Comparison of ENCODE assay signal across 11 mouse cellular contexts in genomic region chr13:20116868-20117510, GRCm38 (mm10). TPM values are rescaled to one million over a fixed set of nuclear protein-coding genes. Genes with fewer than 3 reads are reported as not detected.
DNase-seq lines count a peak whose midpoint lies in the region; ATAC-seq and TF ChIP-seq lines count a peak whose summit lies in the region.
"Had no signal": no experiment of that assay in that cellular context is flagged by ENCODE, and none has a peak within 500 bp of the region (broad histone marks: within the 10 kb centered on the region; RNA-seq: fewer than 3 reads in every experiment).

No protein-coding gene starts in this region.

- peaks cover 80% of the 10 kb centered on the region for H3K27me3 ChIP-seq in forebrain, embryonic 13.5 days
- H3K27me3 ChIP-seq in liver, embryonic 13.5 days, result peaks cover 13% of the 10 kb centered on the region
- H3K27me3 ChIP-seq in midbrain, postnatal 0 days (ENCODE audit: insufficient read depth, low read length), result no peaks in the 10 kb centered on the region
- H3K27me3 ChIP-seq in limb, embryonic 10.5 days (ENCODE audit: low read depth, poor library complexity, severe bottlenecking), result no peaks in the 10 kb centered on the region
- H3K27me3 ChIP-seq: Patski had no signal

- peak; percentile 42 to 52 for DNase-seq in lung, adult 18-20 months
- no peak for DNase-seq in lung, adult 2 months
- no peak for DNase-seq in liver, embryonic 13.5 days
- DNase-seq in midbrain, postnatal 0 days (ENCODE audit: low spot score), result peak; percentile 34
- DNase-seq in right cerebral cortex, postnatal 14 days, result no peak
- DNase-seq in limb, embryonic 10.5 days (ENCODE audit: low spot score), result no peak
- DNase-seq: cerebellum, adult 11 months; thymus, postnatal 4 days had no signal

- no peak overlapping the region for H3K4me3 ChIP-seq in lung, adult 2 months (replicated peaks; ENCODE audit: extremely low read depth, low read depth, low read length)
- no peak overlapping the region for H3K4me3 ChIP-seq in forebrain, embryonic 13.5 days
- H3K4me3 ChIP-seq in liver, embryonic 13.5 days (replicated peaks), result no peak overlapping the region
- H3K4me3 ChIP-seq in midbrain, postnatal 0 days (ENCODE audit: low read depth, low read length), result no peak overlapping the region
- H3K4me3 ChIP-seq in limb, embryonic 10.5 days, result no peak overlapping the region

- H3K27ac ChIP-seq in forebrain, embryonic 13.5 days, result 0 out of 2 replicates have a peak overlapping the region, but pooled peaks have one; percentile 1
- no peak overlapping the region; the same call in 1 of the 2 replicates for H3K27ac ChIP-seq in liver, embryonic 13.5 days
- no peak overlapping the region for H3K27ac ChIP-seq in midbrain, postnatal 0 days (ENCODE audit: low read depth, low read length)
- no peak overlapping the region for H3K27ac ChIP-seq in limb, embryonic 10.5 days

- no peak overlapping the region for H3K9ac ChIP-seq in forebrain, embryonic 13.5 days
- H3K9ac ChIP-seq in liver, embryonic 13.5 days, result no peak overlapping the region
- no peak overlapping the region for H3K9ac ChIP-seq in midbrain, postnatal 0 days (replicated peaks; ENCODE audit: low read length, poor library complexity, severe bottlenecking)

- peaks cover 27% of the 10 kb centered on the region for H3K4me1 ChIP-seq in lung, adult 2 months (ENCODE audit: control insufficient read depth, insufficient read depth, low read length)
- peaks cover 24% of the 10 kb centered on the region for H3K4me1 ChIP-seq in forebrain, embryonic 13.5 days
- peaks cover 36% of the 10 kb centered on the region for H3K4me1 ChIP-seq in liver, embryonic 13.5 days (replicated peaks)
- H3K4me1 ChIP-seq in midbrain, postnatal 0 days (ENCODE audit: insufficient read depth, low read length), result no peaks in the 10 kb centered on the region
- peaks cover 30% of the 10 kb centered on the region for H3K4me1 ChIP-seq in limb, embryonic 10.5 days

- no peaks in the 10 kb centered on the region for H3K9me3 ChIP-seq in forebrain, embryonic 13.5 days (replicated peaks)
- no peaks in the 10 kb centered on the region for H3K9me3 ChIP-seq in liver, embryonic 13.5 days (replicated peaks)
- H3K9me3 ChIP-seq in midbrain, postnatal 0 days (ENCODE audit: low read length), result no peaks in the 10 kb centered on the region
- H3K9me3 ChIP-seq in limb, embryonic 10.5 days (replicated peaks), result no peaks in the 10 kb centered on the region

- H3K36me3 ChIP-seq in forebrain, embryonic 13.5 days (ENCODE audit: poor library complexity, severe bottlenecking), result no peaks in the 10 kb centered on the region
- H3K36me3 ChIP-seq in liver, embryonic 13.5 days, result no peaks in the 10 kb centered on the region
- no peaks in the 10 kb centered on the region for H3K36me3 ChIP-seq in midbrain, postnatal 0 days (ENCODE audit: insufficient read depth, low read length)
- H3K36me3 ChIP-seq in limb, embryonic 10.5 days, result no peaks in the 10 kb centered on the region

- no peak for TF ChIP-seq POLR2A in lung, adult 2 months (IDR thresholded peaks at IDR 0.05; ENCODE audit: borderline replicate concordance, extremely low read depth, low read depth, low read length)

- 35% methylated on average over 1 of the region's 1 CpGs for WGBS in lung, adult 2 months
- WGBS in forebrain, embryonic 13.5 days, result 12% methylated on average over 1 of the region's 1 CpGs
- 32% methylated on average over 1 of the region's 1 CpGs for WGBS in liver, embryonic 13.5 days (ENCODE audit: insufficient replicate concordance)
- WGBS in midbrain, postnatal 0 days, result 30% methylated on average over 1 of the region's 1 CpGs
- 69% methylated on average over 1 of the region's 1 CpGs for WGBS in limb, embryonic 10.5 days

- H3K4me2 ChIP-seq in forebrain, embryonic 13.5 days, result no peak overlapping the region
- H3K4me2 ChIP-seq in liver, embryonic 13.5 days, result no peak overlapping the region
- no peak overlapping the region for H3K4me2 ChIP-seq in midbrain, postnatal 0 days (ENCODE audit: low read depth, low read length, poor library complexity, severe bottlenecking)

- TF ChIP-seq CTCF in lung, adult 2 months (IDR thresholded peaks at IDR 0.05; ENCODE audit: insufficient read depth, low read length), result no peak
- no peak for TF ChIP-seq CTCF in midbrain, postnatal 0 days (IDR thresholded peaks at IDR 0.05)

- peak; percentile 94 for ATAC-seq in forebrain, embryonic 13.5 days
- peak; percentile 60 for ATAC-seq in liver, embryonic 13.5 days (ENCODE audit: low read depth)
- ATAC-seq in midbrain, postnatal 0 days (ENCODE audit: low FRiP score), result no peak
- ATAC-seq: inflammation-experienced regulatory T-cells, adult 6 months; Patski had no signal

RNA-seq across cellular contexts. Expression of gene Elmo1, which starts 26.6 kb away (rescaled TPM):
- 24.2 and 28.3 TPM in 2 replicates for polyA plus RNA-seq in lung, adult 2 months (2012; rRNA removed)
- polyA plus RNA-seq in forebrain, embryonic 13.5 days (2015; fragmentation: Nextera tagmentation; extraction: Ambion mirVana), result 24.0 and 24.3 TPM in 2 replicates
- polyA plus RNA-seq in liver, embryonic 13.5 days (2015; fragmentation: Nextera tagmentation; extraction: Ambion mirVana), result 3.1 and 4.1 TPM in 2 replicates
- total RNA-seq in midbrain, postnatal 0 days (2014; rRNA removed), result 31.9 and 36.4 TPM in 2 replicates
- 35.0 and 35.2 TPM in 2 replicates for polyA plus RNA-seq in midbrain, postnatal 0 days (2015; fragmentation: Nextera tagmentation; extraction: Ambion mirVana)
- 7.1 and 9.1 TPM in 2 replicates for polyA plus RNA-seq in limb, embryonic 10.5 days (2016; fragmentation: Nextera tagmentation; extraction: Ambion mirVana)

Comparison
In these comparisons a context has a peak if more than half of its experiments do, and no peak if none do; other contexts are left out.
1. DNase-seq: peak in lung, adult 18-20 months (2 of 2) and midbrain, postnatal 0 days (single experiment); none in lung, adult 2 months (single experiment), liver, embryonic 13.5 days (single experiment), right cerebral cortex, postnatal 14 days (single experiment) and limb, embryonic 10.5 days (single experiment).